Mouse (Mus musculus): ENCODE data around the gene Golga2. TPM values are rescaled to one million over a fixed set of nuclear protein-coding genes. Genes with fewer than 3 reads are reported as not detected.

Golga2 gene
- polyA plus RNA-seq, 1 experiment from 2014 or later: 24.9 TPM

- ATAC-seq (ENCODE audit: insufficient read depth, low FRiP score, low read depth): no peak
- peak overlapping the region; percentile 67 for H3K4me3 ChIP-seq (replicated peaks)
These were observed 64.3 kb downstream of the Golga2 start for GRCm38 (mm10) chr2:32351471-32351961.

GRCm38 (mm10) chr2:32352151-32353006 lies 65.2 kb downstream of the Golga2 start, which contains the start of gene Ciz1:
Gene Ciz1 (plus strand): TSS chr2:32352327.
- peak; percentile 6; the same call in 1 of the 2 replicates for ATAC-seq (ENCODE audit: insufficient read depth, low FRiP score, low read depth)

More at GRCm38 (mm10) chr2:32351471-32351961, 64.3 kb downstream of the Golga2 start:
- WGBS: 48% methylated on average over 9 of the region's 9 CpGs
- H3K27ac ChIP-seq: no peak overlapping the region
- H3K27me3 ChIP-seq (replicated peaks): 0 out of 2 replicates have a peak, but pooled peaks cover 3% of the 10 kb centered on the region
- peak overlapping the region; percentile 99 for H3K4me2 ChIP-seq
- no peak overlapping the region; the same call in 1 of the 2 replicates for H3K9ac ChIP-seq
- H3K4me1 ChIP-seq: peaks cover 23% of the 10 kb centered on the region
- no peaks in the 10 kb centered on the region for H3K36me3 ChIP-seq
- no peaks in the 10 kb centered on the region for H3K9me3 ChIP-seq

GRCm38 (mm10) chr2:32353007-32353542 lies 65.9 kb downstream of the Golga2 start, which contains the start of gene Dnm1:
Gene Dnm1 (minus strand): TSS chr2:32353338.
- ATAC-seq (ENCODE audit: insufficient read depth, low FRiP score, low read depth): peak; percentile 63; the same call in 1 of the 2 replicates
- H3K36me3 ChIP-seq: no peaks in the 10 kb centered on the region
- no peaks in the 10 kb centered on the region for H3K9me3 ChIP-seq
- peak within 1 kb of the TSS; percentile 48; the same call in 1 of the 2 replicates for H3K27ac ChIP-seq
- peaks cover 23% of the 10 kb centered on the region for H3K4me1 ChIP-seq
- WGBS: under 1% methylated on average over 58 of the region's 63 CpGs
- peak within 1 kb of the TSS; percentile 67 for H3K4me3 ChIP-seq (replicated peaks)
- peak within 1 kb of the TSS; percentile 60 for H3K9ac ChIP-seq
- 0 out of 2 replicates have a peak, but pooled peaks cover 3% of the 10 kb centered on the region for H3K27me3 ChIP-seq (replicated peaks)
- H3K4me2 ChIP-seq: peak within 1 kb of the TSS; percentile 99

More at GRCm38 (mm10) chr2:32352151-32353006, 65.2 kb downstream of the Golga2 start, which contains the start of gene Ciz1:
- Histone ChIP-seq H3K27ac (peak within 1 kb of the TSS; percentile 48; the same call in 1 of the 2 replicates), H3K4me2 (peak within 1 kb of the TSS; percentile 99), H3K36me3 (no peaks in the 10 kb centered on the region), H3K9ac (peak within 1 kb of the TSS; percentile 60), H3K9me3 (no peaks in the 10 kb centered on the region), H3K27me3 (replicated peaks) (0 out of 2 replicates have a peak, but pooled peaks cover 3% of the 10 kb centered on the region), H3K4me1 (peaks cover 23% of the 10 kb centered on the region), H3K4me3 (replicated peaks) (peak within 1 kb of the TSS; percentile 67)
- WGBS: 1% methylated on average over 44 of the region's 52 CpGs

- Histone ChIP-seq H3K4me3 (replicated peaks) (no peak overlapping the region), H3K4me2 (peak overlapping the region; percentile 99), H3K27me3 (replicated peaks) (0 out of 2 replicates have a peak, but pooled peaks cover 3% of the 10 kb centered on the region), H3K4me1 (peaks cover 23% of the 10 kb centered on the region), H3K27ac (peak overlapping the region; percentile 41; the same call in 1 of the 2 replicates), H3K36me3 (no peaks in the 10 kb centered on the region), H3K9ac (no peak overlapping the region), H3K9me3 (no peaks in the 10 kb centered on the region)
- no peak for ATAC-seq (ENCODE audit: insufficient read depth, low FRiP score, low read depth)
- WGBS: 45% methylated on average over 6 of the region's 6 CpGs
These were observed 66.7 kb downstream of the Golga2 start for GRCm38 (mm10) chr2:32353836-32354235.

GRCm38 (mm10) chr2:32354336-32354895 lies 67.2 kb downstream of the Golga2 start:
- H3K4me3 ChIP-seq (replicated peaks): no peak overlapping the region
- 0 out of 2 replicates have a peak, but pooled peaks cover 3% of the 10 kb centered on the region for H3K27me3 ChIP-seq (replicated peaks)
- 73% methylated on average over 3 of the region's 3 CpGs for WGBS
- no peak overlapping the region for H3K9ac ChIP-seq
- peak overlapping the region; percentile 41; the same call in 1 of the 2 replicates for H3K27ac ChIP-seq
- no peaks in the 10 kb centered on the region for H3K9me3 ChIP-seq
- peaks cover 23% of the 10 kb centered on the region for H3K4me1 ChIP-seq
- ATAC-seq (ENCODE audit: insufficient read depth, low FRiP score, low read depth): no peak
- H3K4me2 ChIP-seq: peak overlapping the region; percentile 99; the same call in 1 of the 2 replicates
- no peaks in the 10 kb centered on the region for H3K36me3 ChIP-seq

GRCm38 (mm10) chr2:32356216-32356615 lies 69.0 kb downstream of the Golga2 start:
- no peak overlapping the region for H3K9ac ChIP-seq
- H3K4me1 ChIP-seq: peaks cover 24% of the 10 kb centered on the region
- no peaks in the 10 kb centered on the region for H3K9me3 ChIP-seq
- 64% methylated on average over 10 of the region's 10 CpGs for WGBS
- ATAC-seq (ENCODE audit: insufficient read depth, low FRiP score, low read depth): no peak
- H3K27ac ChIP-seq: no peak overlapping the region
- no peaks in the 10 kb centered on the region for H3K27me3 ChIP-seq (replicated peaks)
- H3K4me3 ChIP-seq (replicated peaks): no peak overlapping the region
- H3K36me3 ChIP-seq: no peaks in the 10 kb centered on the region
- H3K4me2 ChIP-seq: no peak overlapping the region

Small RNAs within 50 kb of the gene (microRNA-seq; reads per million reads assigned to microRNA genes)
- 0.77 reads per million for gene Gm23363
- 1,135 reads per million, percentile 75 among the genes with 10 or more reads in this experiment for gene Mir199b

Other genes starting within 250 kb of the Golga2 start
- 1.7 and 2.2 TPM in 2 replicates for gene Fam78a, start 202.5 kb upstream of the Golga2 start, polyA plus RNA-seq (2015; fragmentation: Nextera tagmentation; extraction: Ambion mirVana)
- 4.4 and 4.8 TPM in 2 replicates for gene Plpp7, start 191.9 kb upstream of the Golga2 start, polyA plus RNA-seq (2015; fragmentation: Nextera tagmentation; extraction: Ambion mirVana)
- gene Prrc2b, start 136.3 kb upstream of the Golga2 start, polyA plus RNA-seq (2015; fragmentation: Nextera tagmentation; extraction: Ambion mirVana): 43.7 and 48.2 TPM in 2 replicates
- gene Pomt1, start 50.8 kb upstream of the Golga2 start, polyA plus RNA-seq (2015; fragmentation: Nextera tagmentation; extraction: Ambion mirVana): 23.5 and 27.8 TPM in 2 replicates
- gene Uck1, start 27.2 kb upstream of the Golga2 start, polyA plus RNA-seq (2015; fragmentation: Nextera tagmentation; extraction: Ambion mirVana): 59.6 and 65.4 TPM in 2 replicates
- gene Swi5, start 691 bp downstream of the Golga2 start, polyA plus RNA-seq (2015; fragmentation: Nextera tagmentation; extraction: Ambion mirVana): 418 and 429 TPM in 2 replicates
- gene Ciz1, start 64.9 kb downstream of the Golga2 start, polyA plus RNA-seq (2015; fragmentation: Nextera tagmentation; extraction: Ambion mirVana): 33.8 and 41.6 TPM in 2 replicates
- 12.1 and 12.8 TPM in 2 replicates for gene Dnm1, start 66.0 kb downstream of the Golga2 start, polyA plus RNA-seq (2015; fragmentation: Nextera tagmentation; extraction: Ambion mirVana)
- gene 1110008P14Rik, start 94.6 kb downstream of the Golga2 start, polyA plus RNA-seq (2015; fragmentation: Nextera tagmentation; extraction: Ambion mirVana): 36.1 and 42.9 TPM in 2 replicates
- gene Lcn2, start 100.9 kb downstream of the Golga2 start, polyA plus RNA-seq (2015; fragmentation: Nextera tagmentation; extraction: Ambion mirVana): 25.1 and 30.7 TPM in 2 replicates
- 28.5 and 31.4 TPM in 2 replicates for gene Ptges2, start 108.5 kb downstream of the Golga2 start, polyA plus RNA-seq (2015; fragmentation: Nextera tagmentation; extraction: Ambion mirVana)
- gene Naif1, start 163.1 kb downstream of the Golga2 start, polyA plus RNA-seq (2015; fragmentation: Nextera tagmentation; extraction: Ambion mirVana): 5.1 and 5.4 TPM in 2 replicates
- 17.6 and 17.9 TPM in 2 replicates for gene Slc25a25, start 164.1 kb downstream of the Golga2 start, polyA plus RNA-seq (2015; fragmentation: Nextera tagmentation; extraction: Ambion mirVana)
- gene Fam102a, start 247.9 kb downstream of the Golga2 start, polyA plus RNA-seq (2015; fragmentation: Nextera tagmentation; extraction: Ambion mirVana): 11.2 and 13.0 TPM in 2 replicates